Mouse (Mus musculus): ENCODE data around the gene Osm. TPM values are rescaled to one million over a fixed set of nuclear protein-coding genes. Genes with fewer than 3 reads are reported as not detected.

Osm gene
- polyA plus RNA-seq (2014; fragmentation: Nextera tagmentation; extraction: Ambion mirVana): 0.10 and 0.11 TPM in 2 replicates

- H3K4me1 ChIP-seq (ENCODE audit: control insufficient read depth, insufficient read depth, low read length): no peaks in the 10 kb centered on the region
- H3K27me3 ChIP-seq (ENCODE audit: control insufficient read depth, insufficient read depth, low read length): no peaks in the 10 kb centered on the region
- H3K4me3 ChIP-seq (ENCODE audit: low read depth, low read length): no peak within 1 kb of the TSS
- no peaks in the 10 kb centered on the region for H3K36me3 ChIP-seq (ENCODE audit: control insufficient read depth, insufficient read depth, low read length)
- no peaks in the 10 kb centered on the region for H3K9me3 ChIP-seq (replicated peaks; ENCODE audit: control insufficient read depth, low read length)
- no peak within 1 kb of the TSS for H3K27ac ChIP-seq (ENCODE audit: low read depth, low read length)
- 65% methylated on average over 16 of the region's 16 CpGs for WGBS (ENCODE audit: insufficient replicate concordance)
- no peak within 1 kb of the TSS for H3K4me2 ChIP-seq
- no peak for ATAC-seq (replicated peaks; ENCODE audit: insufficient number of reproducible peaks, low FRiP score, low TSS enrichment)
- H3K9ac ChIP-seq (ENCODE audit: low read depth, low read length): no peak within 1 kb of the TSS
Observed at GRCm38 (mm10) chr11:4235665-4236545, at the start of gene Osm. Gene Osm, plus strand, starts transcription at chr11:4236420.

DNA sequence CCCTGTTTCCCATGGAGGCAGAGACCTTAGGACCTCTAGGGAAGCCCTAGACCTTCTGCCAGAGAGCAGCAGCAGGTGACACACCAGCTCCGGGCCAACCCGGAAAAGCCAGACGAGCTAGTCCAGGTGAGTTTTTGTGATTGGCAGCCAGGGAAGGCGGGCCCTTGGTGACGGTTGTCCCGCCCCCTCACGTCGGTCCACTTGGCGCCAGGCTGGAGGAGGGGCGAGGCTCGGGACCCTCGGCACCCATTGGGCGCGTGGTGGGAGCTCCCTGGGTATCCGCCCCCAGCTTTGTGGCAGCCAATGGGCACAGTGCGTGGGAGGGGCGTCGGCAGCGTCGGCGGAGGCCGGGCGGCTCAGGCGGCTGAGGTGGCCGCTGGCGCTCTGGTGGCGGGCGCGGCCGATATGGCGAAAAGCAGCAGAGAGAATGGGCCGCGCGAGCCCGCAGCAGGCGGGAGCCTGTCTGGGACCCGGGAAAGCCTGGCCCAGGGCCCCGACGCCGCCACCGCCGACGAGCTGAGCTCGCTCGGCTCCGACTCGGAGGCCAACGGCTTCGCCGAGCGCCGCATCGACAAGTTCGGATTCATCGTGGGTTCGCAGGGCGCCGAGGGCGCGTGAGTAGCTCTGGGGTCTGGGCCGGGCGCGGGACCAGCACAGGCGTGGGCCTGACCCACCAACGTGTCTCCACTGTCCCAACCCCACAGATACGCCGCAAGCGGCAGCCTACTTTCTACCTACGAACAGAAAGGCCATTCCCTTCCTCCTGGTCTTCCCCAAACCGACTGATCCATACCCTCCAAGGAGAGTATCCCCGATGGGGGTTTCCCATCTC, 49.5 kb upstream of the Osm start, which contains the start of gene Tbc1d10a:
TSS of gene Tbc1d10a (plus strand) at position 304 of the 832 bp plus-strand sequence.
- under 1% methylated on average over 71 of the region's 71 CpGs for WGBS (ENCODE audit: insufficient replicate concordance)
- Histone ChIP-seq H3K36me3 (ENCODE audit: control insufficient read depth, insufficient read depth, low read length) (peaks cover 4% of the 10 kb centered on the region), H3K27me3 (ENCODE audit: control insufficient read depth, insufficient read depth, low read length) (no peaks in the 10 kb centered on the region), H3K4me3 (ENCODE audit: low read depth, low read length) (peak within 1 kb of the TSS; percentile 87), H3K9ac (ENCODE audit: low read depth, low read length) (peak within 1 kb of the TSS; percentile 92), H3K9me3 (replicated peaks; ENCODE audit: control insufficient read depth, low read length) (no peaks in the 10 kb centered on the region), H3K27ac (ENCODE audit: low read depth, low read length) (no peak within 1 kb of the TSS), H3K4me2 (peak within 1 kb of the TSS; percentile 95), H3K4me1 (ENCODE audit: control insufficient read depth, insufficient read depth, low read length) (peaks cover 7% of the 10 kb centered on the region; the same call in 1 of the 2 replicates)
- peak; percentile 99 for ATAC-seq (replicated peaks; ENCODE audit: insufficient number of reproducible peaks, low FRiP score, low TSS enrichment)

DNA sequence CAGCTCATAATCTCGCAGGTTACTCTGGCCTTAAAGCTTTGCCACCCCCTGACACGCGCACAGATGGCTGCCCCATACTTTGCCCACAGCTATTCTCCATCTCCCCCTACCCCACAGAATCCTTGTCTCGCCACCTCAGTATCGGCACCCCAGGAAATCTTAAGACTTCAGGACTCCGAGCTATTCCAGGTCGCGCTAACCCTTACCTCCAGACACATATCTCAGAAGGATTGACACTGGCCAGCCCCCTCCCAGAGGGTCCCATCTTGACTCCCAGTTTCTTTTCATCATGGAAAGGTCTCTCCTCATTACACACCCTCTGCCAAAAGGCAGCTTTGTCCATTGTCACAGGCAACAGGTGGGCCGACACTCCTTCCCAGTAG, 48.9 kb upstream of the Osm start:
- WGBS (ENCODE audit: insufficient replicate concordance): 11% methylated on average over 9 of the region's 9 CpGs
- peak overlapping the region; percentile 87 for H3K4me3 ChIP-seq (ENCODE audit: low read depth, low read length)
- H3K9me3 ChIP-seq (replicated peaks; ENCODE audit: control insufficient read depth, low read length): no peaks in the 10 kb centered on the region
- H3K27ac ChIP-seq (ENCODE audit: low read depth, low read length): no peak overlapping the region
- H3K36me3 ChIP-seq (ENCODE audit: control insufficient read depth, insufficient read depth, low read length): 0 out of 2 replicates have a peak, but pooled peaks cover 2% of the 10 kb centered on the region
- ATAC-seq (replicated peaks; ENCODE audit: insufficient number of reproducible peaks, low FRiP score, low TSS enrichment): no peak
- H3K9ac ChIP-seq (ENCODE audit: low read depth, low read length): peak overlapping the region; percentile 92
- H3K4me2 ChIP-seq: peak overlapping the region; percentile 95
- H3K4me1 ChIP-seq (ENCODE audit: control insufficient read depth, insufficient read depth, low read length): peaks cover 7% of the 10 kb centered on the region; the same call in 1 of the 2 replicates
- no peaks in the 10 kb centered on the region for H3K27me3 ChIP-seq (ENCODE audit: control insufficient read depth, insufficient read depth, low read length)

GRCm38 (mm10) chr11:4189182-4189581, 47.0 kb upstream of the Osm start:
- 84% methylated on average over 6 of the region's 6 CpGs for WGBS (ENCODE audit: insufficient replicate concordance)
- H3K4me1 ChIP-seq (ENCODE audit: control insufficient read depth, insufficient read depth, low read length): peaks cover 7% of the 10 kb centered on the region; the same call in 1 of the 2 replicates
- no peak for ATAC-seq (replicated peaks; ENCODE audit: insufficient number of reproducible peaks, low FRiP score, low TSS enrichment)

GRCm38 (mm10) chr11:4190677-4191076, 45.5 kb upstream of the Osm start:
- Histone ChIP-seq H3K27ac (ENCODE audit: low read depth, low read length) (no peak overlapping the region), H3K4me1 (ENCODE audit: control insufficient read depth, insufficient read depth, low read length) (peaks cover 7% of the 10 kb centered on the region; the same call in 1 of the 2 replicates), H3K4me3 (ENCODE audit: low read depth, low read length) (no peak overlapping the region), H3K27me3 (ENCODE audit: control insufficient read depth, insufficient read depth, low read length) (no peaks in the 10 kb centered on the region), H3K4me2 (no peak overlapping the region), H3K9me3 (replicated peaks; ENCODE audit: control insufficient read depth, low read length) (no peaks in the 10 kb centered on the region), H3K36me3 (ENCODE audit: control insufficient read depth, insufficient read depth, low read length) (no peaks in the 10 kb centered on the region), H3K9ac (ENCODE audit: low read depth, low read length) (no peak overlapping the region)
- no peak for ATAC-seq (replicated peaks; ENCODE audit: insufficient number of reproducible peaks, low FRiP score, low TSS enrichment)
- 79% methylated on average over 3 of the region's 3 CpGs for WGBS (ENCODE audit: insufficient replicate concordance)

More at GRCm38 (mm10) chr11:4189182-4189581, 47.0 kb upstream of the Osm start:
- Histone ChIP-seq H3K4me2 (no peak overlapping the region), H3K9ac (ENCODE audit: low read depth, low read length) (no peak overlapping the region), H3K9me3 (replicated peaks; ENCODE audit: control insufficient read depth, low read length) (no peaks in the 10 kb centered on the region), H3K36me3 (ENCODE audit: control insufficient read depth, insufficient read depth, low read length) (no peaks in the 10 kb centered on the region), H3K27me3 (ENCODE audit: control insufficient read depth, insufficient read depth, low read length) (no peaks in the 10 kb centered on the region), H3K4me3 (ENCODE audit: low read depth, low read length) (no peak overlapping the region), H3K27ac (ENCODE audit: low read depth, low read length) (no peak overlapping the region)

DNA sequence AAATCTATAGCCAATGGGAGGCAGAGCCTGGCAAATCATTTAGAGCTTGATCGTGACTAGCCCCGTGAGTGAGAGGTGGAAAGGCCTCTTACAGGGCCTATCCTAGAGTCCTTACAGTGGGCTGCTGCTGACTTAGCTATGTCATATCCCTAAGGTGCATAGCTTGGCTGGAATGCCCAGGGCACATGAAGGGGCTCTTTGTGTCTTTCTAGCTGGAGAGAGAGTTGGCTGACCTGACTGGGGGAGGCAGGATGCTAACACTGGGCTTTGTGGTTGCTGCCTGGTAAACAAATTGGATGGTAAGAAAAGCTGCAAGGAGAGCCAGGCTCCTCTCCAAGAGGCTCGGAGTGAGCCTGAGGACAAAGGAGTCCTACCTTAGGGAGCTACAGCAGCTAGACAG, 43.5 kb upstream of the Osm start:
- ATAC-seq (replicated peaks; ENCODE audit: insufficient number of reproducible peaks, low FRiP score, low TSS enrichment): no peak
- no peak overlapping the region for H3K4me3 ChIP-seq (ENCODE audit: low read depth, low read length)
- peaks cover under 1% of the 10 kb centered on the region; the same call in 1 of the 2 replicates for H3K4me1 ChIP-seq (ENCODE audit: control insufficient read depth, insufficient read depth, low read length)
- no peak overlapping the region for H3K4me2 ChIP-seq
- no peak overlapping the region for H3K27ac ChIP-seq (ENCODE audit: low read depth, low read length)
- no peak overlapping the region for H3K9ac ChIP-seq (ENCODE audit: low read depth, low read length)
- WGBS (ENCODE audit: insufficient replicate concordance): 89% methylated on average over 3 of the region's 3 CpGs
- H3K36me3 ChIP-seq (ENCODE audit: control insufficient read depth, insufficient read depth, low read length): no peaks in the 10 kb centered on the region
- no peaks in the 10 kb centered on the region for H3K9me3 ChIP-seq (replicated peaks; ENCODE audit: control insufficient read depth, low read length)
- H3K27me3 ChIP-seq (ENCODE audit: control insufficient read depth, insufficient read depth, low read length): no peaks in the 10 kb centered on the region

DNA sequence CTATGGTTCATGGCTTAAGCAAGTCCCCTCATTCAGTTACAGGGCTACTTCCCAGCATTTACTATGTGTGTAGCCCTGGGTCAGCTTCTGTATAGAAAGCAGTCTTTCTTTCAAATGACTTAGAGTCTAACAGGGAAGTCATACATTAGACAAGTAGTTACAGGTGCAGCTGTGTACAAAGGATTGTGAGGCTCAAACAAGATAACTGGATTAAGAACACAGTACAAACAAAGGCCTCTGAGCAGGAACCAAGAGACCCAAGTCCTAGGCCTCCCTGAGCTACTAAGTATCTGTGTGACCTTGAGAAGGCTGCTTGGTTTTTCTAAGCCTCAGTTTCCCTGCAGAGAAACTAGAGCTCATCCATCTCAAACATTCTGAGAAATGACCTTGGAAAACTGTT, 42.8 kb upstream of the Osm start:
- Histone ChIP-seq H3K36me3 (ENCODE audit: control insufficient read depth, insufficient read depth, low read length) (no peaks in the 10 kb centered on the region), H3K27ac (ENCODE audit: low read depth, low read length) (no peak overlapping the region), H3K4me3 (ENCODE audit: low read depth, low read length) (no peak overlapping the region), H3K4me1 (ENCODE audit: control insufficient read depth, insufficient read depth, low read length) (no peaks in the 10 kb centered on the region), H3K27me3 (ENCODE audit: control insufficient read depth, insufficient read depth, low read length) (no peaks in the 10 kb centered on the region), H3K4me2 (no peak overlapping the region), H3K9ac (ENCODE audit: low read depth, low read length) (no peak overlapping the region), H3K9me3 (replicated peaks; ENCODE audit: control insufficient read depth, low read length) (no peaks in the 10 kb centered on the region)
- ATAC-seq (replicated peaks; ENCODE audit: insufficient number of reproducible peaks, low FRiP score, low TSS enrichment): no peak

- no peaks in the 10 kb centered on the region for H3K27me3 ChIP-seq (ENCODE audit: control insufficient read depth, insufficient read depth, low read length)
- H3K4me3 ChIP-seq (ENCODE audit: low read depth, low read length): no peak overlapping the region
- no peak for ATAC-seq (replicated peaks; ENCODE audit: insufficient number of reproducible peaks, low FRiP score, low TSS enrichment)
- no peaks in the 10 kb centered on the region for H3K4me1 ChIP-seq (ENCODE audit: control insufficient read depth, insufficient read depth, low read length)
- no peak overlapping the region for H3K9ac ChIP-seq (ENCODE audit: low read depth, low read length)
- 83% methylated on average over 3 of the region's 3 CpGs for WGBS (ENCODE audit: insufficient replicate concordance)
- no peak overlapping the region for H3K4me2 ChIP-seq
- no peaks in the 10 kb centered on the region for H3K9me3 ChIP-seq (replicated peaks; ENCODE audit: control insufficient read depth, low read length)
- no peak overlapping the region for H3K27ac ChIP-seq (ENCODE audit: low read depth, low read length)
- no peaks in the 10 kb centered on the region for H3K36me3 ChIP-seq (ENCODE audit: control insufficient read depth, insufficient read depth, low read length)
Observed at GRCm38 (mm10) chr11:4195597-4196031, 40.6 kb upstream of the Osm start.
